Mouse (Mus musculus) kidney, embryonic 15.5 days (tissue): ENCODE measurements around the gene Naa20. TPM values are rescaled to one million over a fixed set of nuclear protein-coding genes. Genes with fewer than 3 reads are reported as not detected.

Source experiments
- ATAC-seq: fragments of 200-750 bp; cut with Nextera tagmentation; replicated peaks from 2 replicates; pipeline ENCODE4 v1.8.0; 2017; ENCODE audit warnings: moderate TSS enrichment; ENCODE audit not compliant: low FRiP score
- H3K27ac ChIP-seq: fragments of 300-500 bp; sonication (generic); 2 replicates; pipeline ENCODE4 v1.5.1; 2015; ENCODE audit warnings: mild to moderate bottlenecking, inconsistent platforms
- H3K27me3 ChIP-seq: fragments of 300-500 bp; sonication (generic); 2 replicates; pipeline ENCODE4 v1.6.1; 2015; ENCODE audit warnings: inconsistent platforms
- H3K36me3 ChIP-seq: fragments of 300-500 bp; sonication (generic); 2 replicates; pipeline ENCODE4 v1.6.1; 2015; ENCODE audit warnings: inconsistent platforms
- H3K4me1 ChIP-seq: fragments of 300-500 bp; sonication (generic); 2 replicates; pipeline ENCODE4 v1.6.1; 2015; ENCODE audit warnings: inconsistent platforms
- H3K4me2 ChIP-seq: fragments of 300-500 bp; sonication (generic); 2 replicates; pipeline ENCODE4 v1.6.1; 2015; ENCODE audit warnings: moderate library complexity, mild to moderate bottlenecking, inconsistent platforms
- H3K4me3 ChIP-seq: fragments of 300-500 bp; sonication (generic); replicated peaks from 2 replicates; pipeline ENCODE4 v1.5.1; 2015; ENCODE audit warnings: mild to moderate bottlenecking, inconsistent platforms
- H3K9ac ChIP-seq: fragments of 300-500 bp; sonication (generic); 2 replicates; pipeline ENCODE4 v1.6.1; 2015; ENCODE audit warnings: mild to moderate bottlenecking, inconsistent platforms
- H3K9me3 ChIP-seq: fragments of 300-500 bp; sonication (generic); replicated peaks from 2 replicates; pipeline ENCODE4 v1.6.1; 2016; ENCODE audit warnings: inconsistent platforms
- whole genome bisulfite sequencing: fragments of 180-500 bp; shearing (Covaris S2); methylation state at CpG from one replicate; pipeline ENCODE4 v1.1.7; 2015; ENCODE audit warnings: mixed read lengths; 5-methylcytosine and 5-hydroxymethylcytosine counted together
- microRNA-seq: library from miRNA; unstranded; fragments of <30 nt; microRNA quantifications from one replicate; pipeline ENCODE4, GENCODE M21; 2016
- polyA plus RNA-seq: library from polyadenylated mRNA; unstranded; fragments of >200 nt; fragmentation: Nextera tagmentation; extraction: Ambion mirVana; gene quantifications from 2 replicates; pipeline ENCODE4 v1.2.1, GENCODE M21; 2015

Gene Naa20
- polyA plus RNA-seq, 1 experiment from 2014 or later, result 163 TPM

DNA sequence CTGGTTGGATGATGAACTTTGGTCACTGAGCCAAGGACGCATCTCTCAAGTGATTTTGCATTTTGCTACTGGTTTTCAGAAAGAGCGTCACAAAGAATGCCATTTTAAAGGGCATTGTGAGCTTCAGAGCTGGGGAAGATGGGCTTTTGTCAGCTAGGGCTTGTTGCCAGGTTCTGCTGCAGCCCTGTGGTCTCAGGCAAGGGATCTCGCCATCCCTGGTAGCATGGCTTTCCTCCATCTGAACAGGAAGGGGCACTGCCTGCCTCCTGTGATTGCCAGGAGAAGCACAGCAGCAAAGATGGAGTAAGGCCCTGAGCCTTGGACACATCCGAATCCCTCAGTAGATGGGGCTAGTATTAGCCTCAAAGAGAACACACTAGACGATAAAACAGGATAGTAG lies 60.0 kb downstream of the Naa20 start:
- no peak overlapping the region for H3K9ac ChIP-seq
- H3K36me3 ChIP-seq, result no peaks in the 10 kb centered on the region
- H3K4me2 ChIP-seq, result no peak overlapping the region
- no peaks in the 10 kb centered on the region for H3K4me1 ChIP-seq
- no peak for ATAC-seq
- H3K27me3 ChIP-seq, result peaks cover 7% of the 10 kb centered on the region; the same call in 1 of the 2 replicates
- no peaks in the 10 kb centered on the region for H3K9me3 ChIP-seq
- 87% methylated on average over 5 of the region's 5 CpGs for WGBS
- H3K4me3 ChIP-seq, result no peak overlapping the region
- H3K27ac ChIP-seq, result no peak overlapping the region

Small RNA genes lying within 50 kb of the gene (microRNA-seq; reads per million reads assigned to microRNA genes)
- gene Gm25026, result not detected

Other genes starting within 250 kb of the Naa20 start
- 32.1 and 33.0 TPM in 2 replicates for gene Rin2, start 226.9 kb upstream of the Naa20 start, polyA plus RNA-seq
- 0.63 and 3.1 TPM in 2 replicates for gene Cfap61, start 32.7 kb downstream of the Naa20 start, polyA plus RNA-seq
- gene Crnkl1, start 32.9 kb downstream of the Naa20 start, polyA plus RNA-seq, result 27.6 and 29.9 TPM in 2 replicates